Mouse (Mus musculus) lung, postnatal 14 days (tissue): ENCODE data around the gene Pde1b.

ENCODE experiments used
- DNase-seq: peaks from one replicate; pipeline ENCODE4 v3.0.0; 2021

Gene Pde1b

GRCm38 (mm10) chr15:103502435-103503250 lies at the start of gene Pde1b:
Pde1b (plus strand) TSS chr15:103503034.
- peak; percentile 60 for DNase-seq

- DNase-seq, result peak; percentile 39
Measured at GRCm38 (mm10) chr15:103453551-103454218, 49.1 kb upstream of the Pde1b start, which contains the start of gene Nckap1l. Nckap1l (plus strand) TSS chr15:103453794.

- no peak for DNase-seq
Measured at GRCm38 (mm10) chr15:103454449-103454848, 48.4 kb upstream of the Pde1b start.

- no peak for DNase-seq
Measured at GRCm38 (mm10) chr15:103462539-103463261, 40.1 kb upstream of the Pde1b start.

- no peak for DNase-seq
Measured at GRCm38 (mm10) chr15:103471488-103472194, 31.2 kb upstream of the Pde1b start.

- DNase-seq, result no peak
Measured at GRCm38 (mm10) chr15:103472265-103472664, 30.6 kb upstream of the Pde1b start.

- no peak for DNase-seq
Measured at GRCm38 (mm10) chr15:103473182-103473581, 29.7 kb upstream of the Pde1b start.

- DNase-seq, result no peak
Measured at GRCm38 (mm10) chr15:103473769-103474168, 29.1 kb upstream of the Pde1b start.

GRCm38 (mm10) chr15:103479080-103479606 lies 23.7 kb upstream of the Pde1b start:
- no peak for DNase-seq

GRCm38 (mm10) chr15:103480129-103480528 lies 22.7 kb upstream of the Pde1b start:
- DNase-seq, result no peak

- peak; percentile 20 for DNase-seq
Measured at GRCm38 (mm10) chr15:103482488-103482887, 20.3 kb upstream of the Pde1b start.

GRCm38 (mm10) chr15:103484490-103484889 lies 18.3 kb upstream of the Pde1b start:
- no peak for DNase-seq

GRCm38 (mm10) chr15:103485106-103485505 lies 17.7 kb upstream of the Pde1b start:
- DNase-seq, result no peak

- DNase-seq, result no peak
Measured at GRCm38 (mm10) chr15:103486658-103487057, 16.2 kb upstream of the Pde1b start.

GRCm38 (mm10) chr15:103488336-103488735 lies 14.5 kb upstream of the Pde1b start:
- DNase-seq, result no peak

- DNase-seq, result no peak
Measured at GRCm38 (mm10) chr15:103496204-103497140, 6.4 kb upstream of the Pde1b start.

- DNase-seq, result no peak
Measured at GRCm38 (mm10) chr15:103498157-103498556, 4.7 kb upstream of the Pde1b start.

GRCm38 (mm10) chr15:103500723-103501122 lies 2.1 kb upstream of the Pde1b start:
- no peak for DNase-seq

GRCm38 (mm10) chr15:103501186-103501585 lies 1.6 kb upstream of the Pde1b start:
- no peak for DNase-seq

- DNase-seq, result no peak
Measured at GRCm38 (mm10) chr15:103503251-103503600, 392 bp downstream of the Pde1b start.

- no peak for DNase-seq
Measured at GRCm38 (mm10) chr15:103503660-103504059, 826 bp downstream of the Pde1b start.
